Mouse (Mus musculus) testis, adult 2 months (tissue): ENCODE results near the gene Ccdc12.

Source experiments
- CTCF ChIP-seq: fragments of 200-500 bp; IDR thresholded peaks from 2 replicates; pipeline ENCODE4 v1.5.1; 2012; ENCODE audit warnings: low read depth, mild to moderate bottlenecking, inconsistent platforms, low read length, moderate library complexity; ENCODE audit not compliant: control insufficient read depth, insufficient read depth, insufficient replicate concordance
- POLR2A ChIP-seq: fragments of 200-500 bp; IDR thresholded peaks from 2 replicates; pipeline ENCODE4 v1.6.1; 2012; ENCODE audit warnings: low read depth, mild to moderate bottlenecking, inconsistent platforms, low read length, moderate library complexity; ENCODE audit not compliant: control insufficient read depth

DNA sequence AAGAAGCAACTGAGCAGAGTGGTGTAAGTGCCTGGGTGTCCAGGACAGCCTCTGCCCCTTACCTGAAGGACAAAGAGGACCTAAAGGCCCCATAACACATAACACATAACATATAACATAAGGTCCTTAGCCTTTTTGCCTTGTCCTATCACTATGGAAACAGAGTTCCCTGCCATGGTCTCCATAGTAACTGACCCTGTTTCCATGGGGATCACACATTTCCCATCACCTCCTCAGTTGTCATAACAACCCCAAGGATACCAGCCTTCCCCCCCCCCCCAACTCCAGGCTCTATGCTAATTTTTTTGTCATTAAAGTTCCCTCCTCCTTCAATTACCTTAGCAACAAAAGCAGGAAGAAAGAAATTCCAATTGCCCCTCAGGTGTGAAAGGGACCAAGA, 6.5 kb upstream of the Ccdc12 start:
- TF ChIP-seq CTCF (no peak), POLR2A (no peak)
